Mouse (Mus musculus) c-Kit-positive CD71-negative TER-119-negative erythroid progenitor cells, embryonic 14.5 days (primary cell): ENCODE data around the gene Gnao1.
A peak's percentile ranks its signal among the peaks of the same experiment; 100 is the strongest.

ENCODE experiments used
- DNase-seq: peaks from one replicate; pipeline ENCODE4 v3.0.0-alpha.2; 2013; ENCODE audit warnings: low read depth

Gene Gnao1

DNA sequence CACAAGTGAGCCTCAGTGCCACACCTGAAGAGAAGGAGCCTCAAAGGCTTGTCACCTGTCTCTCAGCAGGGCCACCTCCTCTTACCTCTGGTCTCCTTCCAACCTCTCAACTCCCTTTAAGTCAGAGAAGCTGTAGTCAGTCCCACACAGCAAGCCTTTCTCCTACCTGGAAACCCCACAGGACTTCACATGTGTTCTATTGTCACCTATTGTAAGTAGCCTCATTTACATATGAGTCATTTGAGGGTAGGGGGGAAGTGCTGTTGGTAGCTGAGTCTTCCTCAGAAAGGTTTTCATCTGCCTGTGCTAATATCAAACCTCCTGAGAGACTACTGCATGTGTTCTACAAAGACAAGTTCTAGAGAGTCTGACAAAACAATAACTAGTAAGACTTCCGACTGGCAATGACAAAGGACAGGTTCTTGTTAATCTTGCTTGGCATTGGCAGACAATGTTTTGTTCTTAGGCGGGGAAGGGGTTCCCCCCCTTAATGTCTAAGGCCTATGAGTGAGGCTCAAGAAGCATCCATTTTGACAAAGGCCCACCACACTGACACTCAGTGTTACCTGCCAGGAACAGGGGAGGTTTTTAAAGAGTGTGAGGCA lies 200.4 kb downstream of the Gnao1 start:
- DNase-seq = no peak

DNA sequence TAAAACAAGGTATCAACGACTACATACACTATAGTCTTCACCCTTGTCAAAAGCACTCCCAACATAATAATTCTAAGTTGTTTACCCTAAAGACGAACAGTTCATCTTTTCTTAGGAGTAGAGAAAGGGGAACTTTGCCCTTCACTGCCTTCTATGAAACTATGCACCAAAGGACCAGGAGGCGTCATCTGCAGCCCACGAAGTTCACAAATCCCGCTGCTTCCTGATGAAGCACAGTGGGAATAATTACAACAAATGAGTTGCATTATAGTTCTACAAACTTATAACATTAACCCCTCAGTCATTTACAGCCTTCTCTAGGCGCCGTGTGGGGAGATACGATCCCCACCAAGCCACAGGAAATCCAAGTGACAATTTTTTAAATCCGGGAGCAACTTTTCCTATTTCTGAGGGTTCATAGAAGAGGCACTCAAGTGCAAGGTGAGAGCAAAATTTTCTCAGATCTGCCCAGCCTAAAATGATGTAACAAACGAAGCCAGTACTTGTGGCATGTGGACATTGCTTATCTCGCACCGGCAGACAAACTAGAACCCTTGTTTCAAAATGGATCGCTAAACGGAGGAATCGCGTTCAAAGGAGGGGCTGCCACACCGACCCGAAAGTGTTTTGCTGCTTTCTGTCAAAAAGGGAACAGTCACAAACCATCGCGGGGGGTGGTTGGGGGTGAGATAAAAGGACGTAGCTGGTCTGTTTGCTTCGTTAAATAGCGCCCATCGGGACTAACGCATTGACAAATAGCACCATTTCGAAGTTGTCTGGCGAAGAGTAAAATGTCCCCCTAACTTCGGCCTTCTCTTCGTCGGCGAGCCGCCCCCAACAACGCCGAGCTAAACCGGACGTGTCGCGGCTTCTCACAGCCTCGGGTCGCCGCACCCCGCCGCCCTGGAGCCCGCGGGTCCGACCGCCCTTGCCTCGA lies 201.6 kb downstream of the Gnao1 start:
- no peak for DNase-seq

DNA sequence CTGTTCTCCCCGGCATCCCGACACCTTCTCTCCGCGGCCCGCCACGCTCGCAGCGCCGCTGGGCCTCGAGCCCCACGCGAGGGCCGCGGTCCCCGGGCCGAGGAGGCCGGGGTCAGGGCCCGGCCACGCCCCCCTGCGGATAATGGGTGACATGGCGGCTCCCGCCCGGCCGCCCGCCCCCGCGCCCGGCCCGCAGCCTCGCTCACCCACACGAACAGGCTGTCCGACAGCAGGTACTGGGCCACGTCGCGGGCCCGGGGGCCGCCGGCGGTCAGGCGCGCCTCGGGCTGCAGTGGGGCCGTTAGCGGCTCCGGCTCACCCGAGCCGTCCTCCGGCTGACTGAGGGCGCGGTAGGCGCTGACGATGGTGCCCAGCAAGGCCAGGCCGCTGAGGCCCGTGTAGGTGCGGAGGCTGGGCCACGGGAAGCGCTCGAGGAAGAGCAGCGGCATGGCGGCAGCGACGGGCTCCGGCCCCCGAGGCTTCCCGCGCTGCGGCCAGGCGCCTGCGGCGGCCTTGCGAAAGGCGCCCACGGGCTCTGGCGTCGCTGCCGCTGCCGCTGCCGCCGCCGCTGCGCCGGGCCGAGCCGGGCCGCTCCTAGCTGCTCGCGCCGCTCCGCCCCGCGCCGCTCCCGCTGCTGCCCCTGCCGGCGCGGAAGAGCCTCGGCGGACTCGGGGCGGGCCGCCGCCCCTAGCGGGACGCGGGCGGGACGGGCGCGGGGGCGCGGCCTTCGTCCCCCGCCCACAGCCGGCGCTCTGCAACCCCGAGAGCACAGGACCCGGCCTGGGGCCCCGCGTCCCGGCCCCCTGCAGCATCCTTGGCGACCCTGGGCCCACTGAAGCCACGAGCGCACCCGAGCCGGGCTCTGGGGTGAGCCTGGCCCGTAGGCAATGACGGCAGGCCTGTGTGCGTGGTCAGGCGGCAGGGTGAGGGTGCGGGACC lies 202.5 kb downstream of the Gnao1 start, which contains the start of gene Amfr:
Gene Amfr, minus strand, starts transcription at position 830 of the 939 bp plus-strand sequence.
- DNase-seq = peak; percentile 50

DNA sequence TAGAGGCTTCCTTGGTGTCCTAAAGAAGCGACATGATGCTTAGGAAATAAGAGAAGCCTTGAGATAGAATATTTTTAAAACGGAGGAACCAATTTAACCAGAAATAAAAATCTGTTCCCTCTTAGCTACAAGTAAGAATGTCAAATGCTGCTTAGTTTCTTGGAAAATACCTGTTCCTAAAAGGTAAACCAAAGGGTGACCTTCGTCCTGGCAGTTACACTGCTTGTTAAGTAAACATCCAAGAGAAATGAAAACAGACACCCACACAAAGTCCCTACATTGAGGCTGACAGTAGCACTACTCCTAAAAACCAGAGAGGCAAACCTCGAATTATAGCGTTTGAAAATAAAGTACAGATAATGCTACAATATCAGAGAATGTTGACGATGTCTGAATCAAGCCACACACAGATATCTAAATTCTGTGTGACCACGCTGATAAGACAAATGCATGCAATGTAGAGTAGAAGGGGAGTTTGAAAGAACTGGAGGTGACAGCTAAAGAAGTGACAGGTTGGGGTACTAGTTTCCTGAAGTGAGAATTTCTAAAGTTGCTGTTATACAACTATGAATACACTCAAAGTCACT lies 203.4 kb downstream of the Gnao1 start:
- DNase-seq = no peak
